Mouse (Mus musculus) brain, embryonic 14.5 days (tissue): ENCODE measurements around the gene Gm10300.

Experiments used
- CTCF ChIP-seq: fragments of 200-500 bp; IDR thresholded peaks from 2 replicates; pipeline ENCODE4 v1.5.1; 2012; ENCODE audit warnings: inconsistent platforms, mild to moderate bottlenecking, moderate library complexity, borderline replicate concordance; ENCODE audit not compliant: insufficient read depth, insufficient read length; ENCODE audit errors: extremely low read depth
- POLR2A ChIP-seq: fragments of 200-500 bp; IDR thresholded peaks from 2 replicates; pipeline ENCODE4 v1.6.1; 2012; ENCODE audit warnings: mild to moderate bottlenecking, inconsistent platforms, borderline replicate concordance; ENCODE audit not compliant: poor library complexity, insufficient read depth, insufficient read length, severe bottlenecking; ENCODE audit errors: extremely low read depth

DNA sequence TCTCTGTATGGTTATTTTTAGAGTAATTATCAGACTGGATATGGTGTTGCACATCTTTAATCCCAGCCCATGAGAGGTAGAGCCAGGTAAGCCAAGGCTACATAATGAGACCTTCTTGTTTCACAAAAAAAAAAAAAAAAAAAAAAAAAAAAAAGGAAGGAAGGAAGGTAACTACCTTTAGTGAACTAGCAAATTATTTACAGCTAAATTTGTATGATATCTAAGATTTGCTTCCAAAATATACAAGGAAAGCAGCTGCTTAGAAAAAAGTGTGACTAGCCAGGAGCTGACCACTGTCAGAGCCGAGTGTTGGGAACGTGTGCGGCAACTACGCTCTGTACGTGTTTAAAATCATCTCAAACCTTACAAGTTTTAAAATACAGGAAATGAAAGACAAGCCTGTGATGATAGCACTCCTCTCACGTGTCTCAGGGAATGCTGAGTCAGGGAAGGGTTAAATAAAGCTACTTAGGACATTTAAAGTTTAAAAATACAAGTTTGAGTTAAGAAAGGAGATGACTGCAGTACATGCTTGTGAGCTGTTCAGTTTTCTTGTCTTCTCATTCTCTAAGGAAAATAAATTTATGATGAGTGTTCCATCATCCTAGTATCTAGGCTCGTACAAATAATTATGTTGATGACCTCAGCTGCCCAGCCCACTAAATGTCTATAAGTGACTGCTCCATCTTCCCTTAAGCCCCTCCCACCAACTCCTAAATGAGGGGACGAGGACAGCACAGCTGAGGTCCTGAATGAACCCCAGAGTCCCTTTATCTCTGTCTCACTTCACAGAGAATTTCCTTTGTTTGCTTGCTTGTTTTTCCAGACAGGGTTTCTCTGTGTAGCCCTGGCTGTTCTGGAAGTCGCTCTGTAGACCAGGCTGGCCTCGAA is 44.4 kb upstream of the Gm10300 start:
- TF ChIP-seq POLR2A = no peak
- no peak for TF ChIP-seq CTCF
